Mouse (Mus musculus): ENCODE data around the gene Tmem258.

DNA sequence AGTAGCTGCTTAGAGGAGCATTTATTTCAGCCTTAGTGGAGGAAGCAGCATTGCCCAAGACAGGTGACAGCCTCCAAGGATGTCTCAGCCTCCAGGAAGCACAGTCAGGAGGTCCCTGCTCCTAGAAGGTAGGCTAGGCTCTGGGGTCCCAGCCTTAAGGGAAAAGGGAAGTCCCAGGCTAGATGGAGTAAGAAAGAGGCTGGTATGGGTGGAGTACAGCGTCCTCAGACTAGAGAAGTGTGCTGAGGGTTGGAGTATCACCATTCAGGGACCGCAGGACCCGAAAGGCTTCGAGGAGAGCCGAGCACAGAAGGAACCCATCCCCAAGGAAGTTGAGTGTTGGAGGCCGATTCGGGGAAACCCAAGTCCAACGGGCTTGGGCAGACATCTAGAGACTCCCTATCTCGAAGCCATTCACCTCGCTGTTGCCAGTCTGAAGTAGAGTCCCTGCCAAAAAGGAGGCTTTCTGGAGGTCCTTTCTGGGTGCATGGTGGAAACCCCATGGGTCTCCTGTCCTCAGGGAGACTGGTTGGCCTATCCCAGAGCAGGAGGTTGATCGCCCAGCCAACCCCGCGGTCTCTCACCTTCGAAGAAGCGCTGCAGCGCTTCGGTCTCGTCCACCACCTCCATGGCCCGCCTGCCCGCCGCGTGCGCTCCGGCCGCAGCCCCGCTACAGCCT lies 36.3 kb downstream of the Tmem258 start:
- TF ChIP-seq CTCF (IDR thresholded peaks at IDR 0.05; ENCODE audit: low read depth, low read length) (no peak), POLR2A (IDR thresholded peaks at IDR 0.05; ENCODE audit: borderline replicate concordance, low read depth, low read length) (no peak)

Data from bone marrow macrophage, adult 2 months (primary cell).